Mouse (Mus musculus): ENCODE results near the gene Olfr1287.

The Olfr1287 gene

DNA sequence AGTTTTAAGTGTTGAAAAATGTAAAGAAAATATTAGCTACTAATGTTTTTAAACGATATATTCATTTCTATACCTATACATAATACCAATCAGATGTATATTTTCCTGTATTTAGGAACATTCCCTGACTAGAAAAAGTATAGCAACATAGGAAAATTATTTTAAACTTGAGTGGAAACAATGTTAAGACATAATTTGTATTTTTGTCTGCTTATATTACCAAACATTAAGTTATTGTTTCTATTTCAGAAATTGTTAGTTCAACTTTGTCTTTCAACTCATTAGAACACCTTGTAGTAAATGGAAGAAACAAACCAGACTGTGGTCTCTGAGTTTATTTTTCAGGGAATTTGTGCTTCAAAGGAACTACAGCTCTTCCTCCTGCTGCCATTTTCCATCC is at the start of gene Olfr1287:
Gene Olfr1287 (plus strand): TSS at position 301 of the 400 bp plus-strand sequence.
- DNase-seq (ENCODE audit: low spot score) = no peak

GRCm38 (mm10) chr2:111422931-111423330 is 26.0 kb upstream of the Olfr1287 start, which contains the start of gene Olfr1286:
Olfr1286 (minus strand) TSS chr2:111423115.
- no peak for DNase-seq (ENCODE audit: low spot score)

DNA sequence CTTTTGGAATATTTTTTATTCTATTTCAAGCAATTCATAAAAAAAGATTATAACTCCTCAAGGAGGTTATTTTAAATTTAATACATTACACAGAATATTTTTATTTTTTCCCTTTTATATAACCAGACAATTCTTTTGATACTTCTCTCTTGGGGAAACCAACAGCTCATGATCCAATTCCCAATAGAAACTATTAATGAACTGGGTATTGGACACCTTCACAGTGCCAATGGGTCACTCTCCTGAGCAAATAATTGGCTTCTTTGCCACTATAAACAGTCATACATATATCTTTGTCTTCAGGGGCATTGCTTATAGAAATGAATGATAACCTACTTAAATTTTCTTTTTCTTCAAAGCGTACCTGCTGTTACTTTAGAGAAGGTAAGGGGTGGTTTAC is 24.9 kb downstream of the Olfr1287 start, which contains the start of gene Olfr1288:
Gene Olfr1288 (plus strand): TSS at position 301 of the 400 bp plus-strand sequence.
- DNase-seq (ENCODE audit: low spot score) = no peak

DNA sequence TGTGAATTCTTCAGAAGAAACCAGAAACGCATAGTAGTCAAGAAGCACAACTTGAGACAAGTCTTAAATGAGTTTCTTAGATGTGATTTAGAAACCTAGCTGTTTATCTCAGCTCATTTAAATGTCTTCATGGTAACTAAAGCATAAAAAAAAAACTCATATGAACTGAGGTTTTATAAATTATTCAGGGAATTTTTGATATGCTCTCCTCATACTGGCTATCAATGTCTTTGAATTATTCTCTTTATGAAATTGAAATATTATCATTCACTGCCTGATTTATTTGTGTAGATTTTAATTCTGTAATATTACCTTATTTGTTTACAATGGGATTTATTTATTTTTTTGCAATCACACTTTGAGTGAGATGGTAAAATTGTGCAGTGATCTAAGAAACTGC is 31.6 kb downstream of the Olfr1287 start, which contains the start of gene Olfr1289:
Gene Olfr1289 (plus strand): TSS at position 301 of the 400 bp plus-strand sequence.
- no peak for DNase-seq (ENCODE audit: low spot score)

DNA sequence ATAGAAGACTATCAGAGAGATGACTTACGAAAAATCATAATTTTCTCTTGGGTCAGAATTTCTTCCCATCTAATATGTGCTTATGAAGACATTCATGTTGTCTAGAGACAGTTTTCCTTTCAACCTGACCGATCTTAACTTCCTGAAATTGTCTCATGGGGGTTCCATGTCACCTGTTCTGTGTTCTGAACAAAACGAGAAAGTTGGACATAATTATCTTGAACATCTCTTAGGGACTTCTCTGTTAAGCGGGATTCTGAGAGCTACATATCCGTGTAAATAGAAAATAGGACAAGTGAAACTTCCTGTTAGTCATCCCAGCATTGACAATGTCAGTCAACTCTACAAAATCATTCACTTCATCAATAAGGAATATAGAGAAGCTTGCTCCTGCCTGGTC is 44.8 kb downstream of the Olfr1287 start, which contains the start of gene Olfr1290:
Gene Olfr1290 (minus strand): TSS at position 101 of the 400 bp plus-strand sequence.
- DNase-seq (ENCODE audit: low spot score) = no peak

- no peak for DNase-seq (ENCODE audit: low spot score)
These were observed 47.9 kb downstream of the Olfr1287 start, which contains the start of gene Olfr1291-ps1 for GRCm38 (mm10) chr2:111496880-111497279. Olfr1291-ps1 (plus strand) TSS chr2:111497180.
